Mouse (Mus musculus) spleen, adult 12 weeks (tissue): ENCODE data around the gene Hyal5.

Experiments used
- DNase-seq: peaks from one replicate; pipeline ENCODE4 v3.0.0; 2022; ENCODE audit warnings: low spot score

Gene Hyal5

DNA sequence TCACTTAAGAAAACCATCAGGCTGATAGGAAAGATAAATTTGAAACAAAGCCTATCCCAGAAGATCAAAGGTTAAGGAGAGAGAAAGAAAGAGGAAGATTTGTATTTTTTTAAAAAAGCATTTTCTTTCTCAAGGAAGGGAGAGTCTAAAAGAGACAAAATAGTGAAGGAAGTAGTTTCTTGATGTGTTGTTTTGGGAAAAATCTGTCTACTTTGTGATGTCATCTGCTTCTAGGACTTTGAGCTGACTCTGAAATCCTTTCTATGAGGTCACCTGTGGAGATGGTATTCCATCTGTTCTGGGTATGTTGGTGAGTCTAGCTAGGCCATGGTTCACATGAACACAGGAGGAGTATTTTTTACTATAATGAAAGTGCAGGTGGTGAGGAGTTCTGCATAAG, at the start of gene Hyal5:
TSS of gene Hyal5 (plus strand) at position 301 of the 400 bp plus-strand sequence.
- DNase-seq: no peak

DNA sequence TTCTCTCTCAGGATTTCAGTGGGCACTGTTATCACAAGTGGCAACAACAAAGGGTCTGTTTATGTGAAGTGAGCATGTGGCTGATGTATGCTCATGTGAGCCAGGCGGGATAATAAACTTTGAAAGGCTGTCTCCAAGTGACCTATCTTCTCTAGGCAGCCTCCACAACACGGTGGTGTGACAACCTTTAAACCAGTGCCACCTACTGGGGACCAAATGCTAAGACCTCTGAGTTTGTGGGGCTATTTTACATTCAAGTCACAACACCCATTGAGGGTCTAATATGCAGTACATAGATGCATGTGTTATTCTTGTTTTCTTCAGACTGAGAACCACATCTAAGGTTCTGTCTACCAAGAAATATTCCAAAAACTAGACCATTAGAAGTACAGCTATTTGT, 35.7 kb upstream of the Hyal5 start:
- DNase-seq: no peak

DNA sequence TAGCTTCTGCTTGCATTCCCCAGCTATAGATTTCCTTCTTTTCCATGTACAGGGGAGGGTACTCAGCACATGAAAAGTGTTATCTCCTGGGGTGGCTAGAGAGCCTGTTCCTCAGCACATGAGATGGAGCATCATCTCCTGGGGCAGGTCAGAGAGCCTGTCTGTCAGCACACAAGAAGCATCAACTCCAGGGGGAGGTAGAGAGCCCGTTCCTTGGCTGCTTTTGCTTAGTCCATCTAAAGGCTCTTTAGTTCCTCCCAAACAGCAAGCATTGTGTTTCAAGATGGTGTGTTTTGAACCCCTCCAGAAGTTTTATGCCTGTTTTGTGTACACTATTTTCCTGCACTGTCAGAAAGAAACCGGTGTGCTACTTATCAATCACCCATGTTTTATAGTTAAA, 2.5 kb downstream of the Hyal5 start:
- DNase-seq: no peak

DNA sequence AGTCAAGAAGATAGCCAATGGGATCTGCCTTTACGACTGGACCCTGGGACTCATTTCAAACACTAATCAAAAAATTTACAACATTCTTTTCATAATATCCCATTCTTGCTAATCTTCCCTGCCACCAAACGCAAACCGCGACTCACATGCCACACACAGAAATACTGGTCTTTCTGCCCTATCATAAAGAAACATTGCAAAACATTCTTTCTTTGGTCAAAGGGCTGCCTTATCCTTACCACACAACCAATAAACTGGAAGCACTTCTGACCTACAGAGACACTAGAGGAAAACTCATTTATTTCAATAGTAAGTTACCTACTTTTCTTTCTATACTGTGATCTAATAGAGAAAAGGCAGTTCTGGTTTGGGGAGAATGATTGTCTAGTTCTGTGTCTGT, 5.9 kb downstream of the Hyal5 start:
- no peak for DNase-seq

DNA sequence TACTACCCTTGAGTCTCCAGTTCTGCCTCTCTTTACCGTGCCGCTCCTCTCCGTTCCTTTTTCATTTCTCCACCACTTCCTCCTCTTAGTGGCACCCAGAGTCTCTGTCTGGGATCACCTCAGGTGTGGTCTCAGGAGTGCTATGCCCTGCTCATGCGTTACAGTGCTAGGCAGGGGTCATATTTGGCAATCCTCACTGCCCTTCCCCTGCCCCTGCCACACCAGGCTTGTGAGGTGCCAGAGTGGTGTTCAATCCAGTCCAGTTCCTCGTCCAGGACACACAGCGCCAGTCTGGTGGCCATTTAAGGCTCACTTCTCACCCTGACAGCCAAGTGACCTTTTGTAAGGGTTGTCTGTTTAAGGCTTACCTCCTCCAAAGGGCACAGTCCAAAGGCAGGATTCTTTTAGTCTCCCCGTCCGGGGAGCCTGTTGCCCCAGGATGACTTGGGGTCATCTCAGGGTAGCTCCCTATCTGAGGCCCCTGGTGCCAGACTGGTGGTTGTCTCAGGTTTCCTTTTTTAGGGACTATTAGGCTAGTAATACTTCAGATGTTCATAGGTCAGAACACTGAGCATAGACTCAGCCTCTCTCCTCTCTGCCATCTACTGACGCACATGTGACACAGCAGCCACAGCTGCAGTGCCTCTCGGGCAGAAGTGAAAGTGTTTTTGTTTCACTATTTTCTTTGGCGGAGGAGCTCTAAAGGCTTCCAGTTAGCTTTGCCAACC, 36.5 kb downstream of the Hyal5 start:
- no peak for DNase-seq

DNA sequence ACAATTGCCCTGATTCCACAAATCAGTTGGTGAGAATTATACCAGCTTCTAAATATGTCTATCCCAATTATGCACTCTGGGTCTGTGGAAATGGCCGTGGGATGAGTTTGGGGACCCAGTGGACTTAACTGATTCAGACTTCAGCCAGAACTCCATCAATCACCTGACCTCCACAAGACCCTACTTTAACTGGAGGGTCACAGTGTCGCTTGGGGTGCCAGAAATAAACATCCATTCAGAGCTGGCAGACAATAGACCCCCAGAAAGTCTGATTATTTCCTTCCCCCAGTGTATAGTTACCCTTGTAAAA, 37.0 kb downstream of the Hyal5 start:
- DNase-seq: no peak

DNA sequence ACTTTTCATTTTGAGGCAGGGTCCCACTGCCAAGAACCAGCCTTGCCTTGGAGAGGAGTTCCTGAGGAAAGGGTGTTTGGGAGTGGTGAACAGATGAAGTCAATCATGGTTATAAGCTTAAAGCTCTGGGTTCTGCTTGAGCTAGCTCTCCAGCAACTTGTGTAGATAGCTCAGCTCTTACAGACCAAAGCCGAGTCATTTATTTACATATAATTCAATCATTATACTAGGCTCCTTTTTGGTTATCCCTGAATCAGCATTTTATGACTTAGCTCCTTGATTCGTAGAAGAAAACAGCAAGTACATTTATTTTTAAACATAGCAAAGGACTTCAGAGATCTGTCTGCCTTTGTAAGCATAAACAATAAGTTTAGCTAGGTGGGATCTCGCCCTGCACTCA, 47.3 kb downstream of the Hyal5 start:
- no peak for DNase-seq

DNA sequence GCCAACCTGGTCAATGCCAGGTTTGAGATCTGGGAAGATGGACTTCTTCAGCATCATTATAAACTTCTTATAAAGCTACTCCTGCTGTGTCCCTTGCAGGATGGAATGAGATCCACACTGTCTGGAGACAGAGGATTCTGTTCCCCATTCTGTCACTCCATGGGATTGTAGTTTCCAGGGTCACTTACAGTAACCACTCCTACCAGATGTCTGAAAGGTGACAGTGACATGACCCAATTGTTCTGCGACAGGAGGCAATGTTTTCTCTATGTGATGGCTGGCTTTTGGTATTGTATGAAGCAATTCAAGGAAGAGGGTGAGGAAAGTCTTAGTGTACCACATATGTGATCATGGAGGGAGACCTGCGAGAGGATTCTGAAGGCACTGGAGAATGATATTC, 50.0 kb downstream of the Hyal5 start:
- DNase-seq: no peak

DNA sequence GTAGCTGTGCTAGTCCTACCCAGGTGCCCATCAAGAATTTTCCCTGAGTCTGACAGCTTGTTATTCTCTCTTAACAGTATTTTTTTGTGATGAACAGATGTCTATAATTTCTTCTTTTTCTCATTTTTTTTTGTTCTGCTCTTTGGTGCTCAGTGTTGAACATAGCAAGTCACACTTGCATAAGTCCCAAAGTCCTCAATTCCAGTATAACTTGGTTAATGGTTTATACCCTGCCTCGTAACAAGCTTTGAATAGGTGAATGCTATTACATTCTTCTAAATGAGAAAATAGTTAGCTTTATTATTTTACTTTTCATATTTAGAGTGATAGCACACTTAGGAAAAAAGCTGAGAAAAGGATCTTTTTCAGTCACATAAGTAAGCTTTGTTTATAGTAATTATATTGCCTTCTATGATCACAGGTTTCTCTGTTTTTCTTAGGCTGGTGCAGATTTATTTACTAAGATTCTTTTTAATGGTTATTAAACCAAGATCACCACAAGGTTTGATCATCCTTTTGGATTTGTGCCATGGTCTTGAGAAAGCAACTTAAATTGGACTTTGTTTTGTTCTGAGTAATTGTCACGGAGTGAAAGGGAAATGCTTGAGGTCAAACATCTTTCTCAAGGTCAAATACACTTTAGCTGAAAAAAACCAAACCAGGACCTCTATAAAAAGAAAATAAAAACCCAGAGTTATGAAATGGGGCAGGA, 52.4 kb downstream of the Hyal5 start:
- DNase-seq: no peak

DNA sequence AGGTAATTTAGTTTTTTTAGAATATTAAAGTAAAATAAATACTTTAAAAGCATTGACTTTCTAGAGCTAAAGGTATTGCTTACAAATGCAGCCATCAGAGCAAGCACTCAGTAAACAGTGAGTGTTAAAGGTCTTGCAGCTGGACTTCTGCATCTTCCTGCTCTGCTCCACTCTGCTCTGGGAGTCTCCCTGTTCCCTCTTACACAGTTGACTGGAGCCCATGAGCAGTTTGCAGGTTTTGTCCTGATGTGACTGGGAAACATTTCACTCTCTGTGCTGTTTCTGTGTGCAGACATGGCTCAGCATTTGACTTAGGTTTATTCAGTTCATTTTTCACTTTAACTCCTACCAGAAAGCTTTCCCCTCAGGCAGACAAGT, 52.9 kb downstream of the Hyal5 start:
- DNase-seq: no peak

DNA sequence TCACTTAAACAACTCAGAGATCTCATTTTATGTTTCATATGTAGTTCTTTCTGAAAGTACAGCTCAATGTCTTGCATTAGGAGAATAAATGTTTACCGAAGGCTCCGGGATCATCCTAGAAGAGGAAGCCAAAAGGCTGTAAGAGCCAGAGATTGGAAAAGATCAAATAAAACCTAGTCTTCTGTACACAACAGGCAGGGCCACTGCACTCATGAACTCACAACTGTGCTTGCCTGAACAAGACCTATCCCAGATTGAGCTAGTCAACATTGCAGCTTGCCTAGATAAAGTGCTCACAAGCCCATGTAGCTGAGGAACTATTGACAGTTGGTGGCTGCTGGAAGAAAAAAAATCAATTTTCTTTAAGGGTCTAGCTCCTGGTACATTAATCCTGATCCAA, 55.8 kb downstream of the Hyal5 start:
- no peak for DNase-seq

DNA sequence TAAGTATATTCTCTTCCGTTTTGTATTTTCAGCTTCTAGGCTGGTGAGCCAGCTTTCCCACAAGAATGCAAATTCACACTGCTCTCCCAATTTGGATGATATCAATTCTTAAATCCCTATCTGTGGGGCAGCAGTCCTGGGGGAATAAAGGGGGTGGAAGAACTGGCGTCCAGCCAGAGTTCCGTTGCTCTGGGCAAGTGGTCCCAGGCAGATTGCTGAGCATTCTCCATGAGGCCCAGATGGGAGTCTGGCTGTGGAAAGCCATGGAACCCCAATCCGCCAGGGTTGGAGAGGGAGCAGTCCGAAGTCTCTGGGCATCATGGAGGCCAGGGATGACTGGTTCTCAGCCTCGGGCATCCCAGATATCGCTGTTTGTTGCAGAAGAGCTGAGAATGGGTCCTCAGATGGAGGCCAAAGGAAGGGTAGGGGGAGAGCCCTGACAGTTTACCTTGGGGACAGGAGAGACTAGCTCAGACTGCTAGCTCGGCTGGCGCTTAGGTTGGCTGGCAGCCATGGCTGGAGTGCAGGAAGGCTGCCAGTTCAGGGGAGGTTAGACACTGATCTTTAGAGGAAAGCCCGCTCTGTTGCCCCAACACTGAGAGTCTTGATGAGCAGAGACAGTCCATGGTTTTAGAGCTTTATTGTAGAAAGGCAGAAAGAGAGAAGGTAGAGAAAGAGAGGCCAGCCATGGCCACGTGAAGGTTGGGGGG, 67.4 kb downstream of the Hyal5 start:
- no peak for DNase-seq
